Mouse (Mus musculus): ENCODE measurements around the gene Bcar1. TPM values are rescaled to one million over a fixed set of nuclear protein-coding genes. Genes with fewer than 3 reads are reported as not detected.
A peak's percentile ranks its signal among the peaks of the same experiment; 100 is the strongest.

Bcar1 gene
- polyA plus RNA-seq, 1 experiment from 2014 or later: 46.6 TPM

DNA sequence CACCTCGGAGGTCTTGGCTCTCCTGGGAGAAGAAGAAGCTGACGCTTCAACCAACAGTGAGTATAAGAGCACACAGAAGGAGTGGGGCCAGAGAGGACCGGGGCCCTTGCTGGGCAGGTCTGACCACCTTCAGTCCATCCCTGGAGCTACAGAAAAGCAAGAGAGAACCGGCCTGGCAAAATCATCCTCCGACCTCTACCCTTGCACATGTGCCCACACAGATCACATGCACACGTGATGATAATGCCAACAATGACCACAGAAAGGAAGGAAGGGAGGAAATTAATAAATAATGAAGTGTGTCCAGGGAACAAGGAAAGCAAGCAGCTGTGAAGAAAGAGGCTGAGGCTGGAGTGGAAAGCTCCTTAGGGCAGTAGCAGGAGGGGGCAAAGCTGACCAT lies 4.7 kb downstream of the Bcar1 start:
- no peak overlapping the region for H3K27ac ChIP-seq (ENCODE audit: low read depth, low read length)
- H3K9me3 ChIP-seq (replicated peaks; ENCODE audit: control insufficient read depth, low read length): no peaks in the 10 kb centered on the region
- 70% methylated on average over 6 of the region's 6 CpGs for WGBS (ENCODE audit: insufficient replicate concordance)
- H3K27me3 ChIP-seq (ENCODE audit: control insufficient read depth, insufficient read depth, low read length): no peaks in the 10 kb centered on the region
- no peak for ATAC-seq (replicated peaks; ENCODE audit: insufficient number of reproducible peaks, low FRiP score, low TSS enrichment)
- H3K9ac ChIP-seq (ENCODE audit: low read depth, low read length): no peak overlapping the region
- no peak overlapping the region for H3K4me3 ChIP-seq (ENCODE audit: low read depth, low read length)
- H3K4me2 ChIP-seq: no peak overlapping the region
- H3K36me3 ChIP-seq (ENCODE audit: control insufficient read depth, insufficient read depth, low read length): no peaks in the 10 kb centered on the region
- peaks cover 80% of the 10 kb centered on the region for H3K4me1 ChIP-seq (ENCODE audit: control insufficient read depth, insufficient read depth, low read length)

DNA sequence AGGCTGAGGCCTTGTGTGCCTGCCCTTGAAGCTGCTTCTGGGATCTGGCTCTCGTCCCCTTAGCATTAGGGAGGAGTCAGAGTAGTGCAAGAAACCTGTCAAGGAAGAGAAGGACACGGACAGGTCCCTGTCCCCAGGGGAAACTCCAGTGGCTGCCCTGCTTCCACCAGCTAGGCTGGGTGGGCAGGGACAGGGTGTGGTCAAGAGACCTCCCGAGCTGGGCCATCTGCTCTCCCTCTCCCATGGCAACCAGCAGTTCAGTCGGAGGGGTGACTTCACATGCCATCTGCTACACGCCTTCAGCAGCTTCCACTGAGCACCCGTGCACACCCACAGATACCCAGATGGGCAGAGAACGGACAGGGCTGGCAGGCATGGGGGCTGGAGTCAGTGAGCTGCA lies 7.3 kb downstream of the Bcar1 start:
- 35% methylated on average over 7 of the region's 7 CpGs for WGBS (ENCODE audit: insufficient replicate concordance)
- Histone ChIP-seq H3K4me2 (no peak overlapping the region), H3K9me3 (replicated peaks; ENCODE audit: control insufficient read depth, low read length) (no peaks in the 10 kb centered on the region), H3K4me3 (ENCODE audit: low read depth, low read length) (no peak overlapping the region), H3K36me3 (ENCODE audit: control insufficient read depth, insufficient read depth, low read length) (no peaks in the 10 kb centered on the region), H3K27me3 (ENCODE audit: control insufficient read depth, insufficient read depth, low read length) (no peaks in the 10 kb centered on the region), H3K4me1 (ENCODE audit: control insufficient read depth, insufficient read depth, low read length) (peaks cover 82% of the 10 kb centered on the region), H3K27ac (ENCODE audit: low read depth, low read length) (peak overlapping the region; percentile 95), H3K9ac (ENCODE audit: low read depth, low read length) (peak overlapping the region; percentile 39; the same call in 1 of the 2 replicates)
- ATAC-seq (replicated peaks; ENCODE audit: insufficient number of reproducible peaks, low FRiP score, low TSS enrichment): no peak

DNA sequence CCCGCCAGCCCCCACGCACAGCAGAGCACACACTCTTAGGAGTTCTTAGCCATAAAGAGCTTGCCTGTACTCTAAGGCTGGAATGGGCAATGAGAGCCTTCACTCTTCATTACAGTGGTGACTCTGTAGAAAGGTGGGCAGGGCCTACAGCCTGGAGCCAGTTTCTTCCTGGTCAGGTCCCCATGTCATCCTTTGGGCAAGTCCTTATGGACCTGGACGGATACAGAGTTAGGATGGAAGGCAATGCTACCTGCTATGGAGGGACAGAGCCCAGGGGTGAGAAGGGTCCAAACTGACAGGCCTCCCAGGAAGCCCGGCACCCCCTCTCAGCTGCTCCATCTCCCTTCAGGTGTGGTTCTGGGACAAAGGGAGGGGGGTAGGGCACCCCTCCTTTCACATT lies 7.8 kb downstream of the Bcar1 start:
- ATAC-seq (replicated peaks; ENCODE audit: insufficient number of reproducible peaks, low FRiP score, low TSS enrichment): no peak
- Histone ChIP-seq H3K9ac (ENCODE audit: low read depth, low read length) (peak overlapping the region; percentile 39; the same call in 1 of the 2 replicates), H3K4me3 (ENCODE audit: low read depth, low read length) (no peak overlapping the region), H3K36me3 (ENCODE audit: control insufficient read depth, insufficient read depth, low read length) (no peaks in the 10 kb centered on the region), H3K4me2 (peak overlapping the region; percentile 96), H3K4me1 (ENCODE audit: control insufficient read depth, insufficient read depth, low read length) (peaks cover 82% of the 10 kb centered on the region), H3K27me3 (ENCODE audit: control insufficient read depth, insufficient read depth, low read length) (no peaks in the 10 kb centered on the region), H3K27ac (ENCODE audit: low read depth, low read length) (peak overlapping the region; percentile 95), H3K9me3 (replicated peaks; ENCODE audit: control insufficient read depth, low read length) (no peaks in the 10 kb centered on the region)
- 66% methylated on average over 4 of the region's 4 CpGs for WGBS (ENCODE audit: insufficient replicate concordance)

DNA sequence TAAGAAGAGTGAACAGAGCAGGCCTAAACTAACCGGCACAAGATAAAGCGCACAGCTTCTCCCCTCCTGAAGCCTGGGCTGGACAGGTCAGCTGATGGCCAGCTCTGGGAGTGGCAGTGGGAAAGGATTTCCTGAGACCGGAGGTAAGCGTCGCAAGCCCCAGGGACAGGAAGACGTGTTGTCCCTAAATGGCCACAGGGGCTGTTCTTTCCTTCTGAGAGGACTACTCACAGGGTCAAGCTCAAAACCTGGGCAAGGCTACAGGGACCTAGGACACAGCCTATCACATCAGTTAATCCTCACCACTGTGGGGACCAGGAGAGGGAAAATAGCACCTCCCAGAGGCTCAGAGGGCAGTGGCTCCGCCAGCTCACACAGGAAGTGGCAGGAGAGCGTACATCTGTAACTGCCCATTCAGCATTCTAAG lies 8.3 kb downstream of the Bcar1 start:
- 28% methylated on average over 8 of the region's 8 CpGs for WGBS (ENCODE audit: insufficient replicate concordance)
- Histone ChIP-seq H3K4me1 (ENCODE audit: control insufficient read depth, insufficient read depth, low read length) (peaks cover 82% of the 10 kb centered on the region), H3K27ac (ENCODE audit: low read depth, low read length) (peak overlapping the region; percentile 95), H3K4me2 (peak overlapping the region; percentile 96), H3K4me3 (ENCODE audit: low read depth, low read length) (no peak overlapping the region), H3K9me3 (replicated peaks; ENCODE audit: control insufficient read depth, low read length) (no peaks in the 10 kb centered on the region), H3K9ac (ENCODE audit: low read depth, low read length) (peak overlapping the region; percentile 29; the same call in 1 of the 2 replicates), H3K27me3 (ENCODE audit: control insufficient read depth, insufficient read depth, low read length) (no peaks in the 10 kb centered on the region), H3K36me3 (ENCODE audit: control insufficient read depth, insufficient read depth, low read length) (no peaks in the 10 kb centered on the region)
- ATAC-seq (replicated peaks; ENCODE audit: insufficient number of reproducible peaks, low FRiP score, low TSS enrichment): no peak

DNA sequence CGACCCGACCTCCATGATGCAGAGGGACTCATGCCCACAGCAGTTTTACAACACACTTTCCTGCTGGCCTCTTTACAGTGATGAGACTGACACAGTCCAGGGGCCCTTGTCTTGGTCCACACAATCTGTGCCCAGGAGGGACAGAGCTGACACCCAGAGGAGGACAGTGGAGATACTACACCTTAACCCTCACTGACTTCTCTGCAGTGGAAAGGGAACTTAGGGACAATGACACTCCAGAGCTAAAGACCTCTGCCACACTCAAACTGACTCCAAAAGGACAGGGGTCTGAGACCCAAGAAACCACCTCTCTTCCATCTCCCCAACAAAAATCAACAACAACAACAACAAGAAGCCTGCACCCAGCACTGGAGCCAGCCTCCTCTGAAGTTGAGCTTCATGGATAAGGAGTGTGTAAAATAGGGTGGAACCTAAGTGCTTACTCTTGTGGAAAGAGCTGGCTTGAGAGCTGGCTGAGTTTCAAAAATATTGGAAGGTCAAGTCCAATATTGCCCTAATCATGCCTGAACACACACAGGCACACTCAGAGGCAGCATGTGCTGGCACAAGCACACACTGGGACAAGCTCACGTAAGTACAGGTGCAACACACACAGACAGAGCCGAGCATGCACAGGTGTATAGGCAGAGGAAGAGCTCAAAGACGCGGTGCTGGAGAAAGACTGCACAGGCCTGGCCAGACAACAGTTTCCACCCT lies 9.2 kb downstream of the Bcar1 start:
- no peak overlapping the region for H3K4me3 ChIP-seq (ENCODE audit: low read depth, low read length)
- H3K36me3 ChIP-seq (ENCODE audit: control insufficient read depth, insufficient read depth, low read length): no peaks in the 10 kb centered on the region
- H3K9ac ChIP-seq (ENCODE audit: low read depth, low read length): 0 out of 2 replicates have a peak overlapping the region, but pooled peaks have one; percentile 44
- peak overlapping the region; percentile 95 for H3K27ac ChIP-seq (ENCODE audit: low read depth, low read length)
- H3K9me3 ChIP-seq (replicated peaks; ENCODE audit: control insufficient read depth, low read length): no peaks in the 10 kb centered on the region
- ATAC-seq (replicated peaks; ENCODE audit: insufficient number of reproducible peaks, low FRiP score, low TSS enrichment): no peak
- peak overlapping the region; percentile 96 for H3K4me2 ChIP-seq
- WGBS (ENCODE audit: insufficient replicate concordance): 46% methylated on average over 6 of the region's 6 CpGs
- peaks cover 82% of the 10 kb centered on the region for H3K4me1 ChIP-seq (ENCODE audit: control insufficient read depth, insufficient read depth, low read length)
- H3K27me3 ChIP-seq (ENCODE audit: control insufficient read depth, insufficient read depth, low read length): no peaks in the 10 kb centered on the region

DNA sequence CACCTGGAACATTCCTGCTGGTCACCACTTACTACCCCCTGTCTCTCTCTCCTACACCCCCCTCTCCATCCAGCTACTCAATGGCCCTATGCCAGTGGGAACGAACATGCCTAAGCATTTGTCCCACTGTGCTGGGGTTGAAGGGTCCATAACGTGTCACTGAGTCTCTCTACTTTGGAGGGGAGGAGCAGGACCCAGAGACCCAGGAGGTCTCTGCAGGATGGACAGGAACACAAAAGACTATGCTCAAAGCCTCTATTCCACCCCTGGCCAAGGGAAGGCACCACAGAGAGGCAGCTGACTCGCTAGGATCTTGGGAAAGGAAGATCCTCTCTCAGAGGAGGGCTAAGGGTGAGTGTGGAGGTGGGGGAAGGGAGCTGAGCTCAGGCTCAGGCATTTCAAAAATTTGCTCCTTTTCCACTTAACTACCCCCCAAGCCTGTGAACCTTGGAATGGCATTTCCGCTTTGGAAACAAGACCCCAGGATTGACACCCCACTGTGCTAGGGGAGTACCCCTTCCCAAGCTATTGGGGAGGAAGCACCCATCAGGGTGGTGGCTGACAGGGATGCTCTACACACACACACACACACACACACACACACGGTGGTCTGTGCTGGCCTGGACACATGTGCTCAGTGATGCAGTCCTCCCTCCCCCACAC lies 9.9 kb downstream of the Bcar1 start:
- Histone ChIP-seq H3K27me3 (ENCODE audit: control insufficient read depth, insufficient read depth, low read length) (no peaks in the 10 kb centered on the region), H3K4me2 (peak overlapping the region; percentile 96), H3K4me3 (ENCODE audit: low read depth, low read length) (no peak overlapping the region), H3K27ac (ENCODE audit: low read depth, low read length) (peak overlapping the region; percentile 95), H3K4me1 (ENCODE audit: control insufficient read depth, insufficient read depth, low read length) (peaks cover 82% of the 10 kb centered on the region), H3K36me3 (ENCODE audit: control insufficient read depth, insufficient read depth, low read length) (no peaks in the 10 kb centered on the region), H3K9ac (ENCODE audit: low read depth, low read length) (peak overlapping the region; percentile 44; the same call in 1 of the 2 replicates), H3K9me3 (replicated peaks; ENCODE audit: control insufficient read depth, low read length) (no peaks in the 10 kb centered on the region)
- 9% methylated on average over 5 of the region's 5 CpGs for WGBS (ENCODE audit: insufficient replicate concordance)
- ATAC-seq (replicated peaks; ENCODE audit: insufficient number of reproducible peaks, low FRiP score, low TSS enrichment): no peak

DNA sequence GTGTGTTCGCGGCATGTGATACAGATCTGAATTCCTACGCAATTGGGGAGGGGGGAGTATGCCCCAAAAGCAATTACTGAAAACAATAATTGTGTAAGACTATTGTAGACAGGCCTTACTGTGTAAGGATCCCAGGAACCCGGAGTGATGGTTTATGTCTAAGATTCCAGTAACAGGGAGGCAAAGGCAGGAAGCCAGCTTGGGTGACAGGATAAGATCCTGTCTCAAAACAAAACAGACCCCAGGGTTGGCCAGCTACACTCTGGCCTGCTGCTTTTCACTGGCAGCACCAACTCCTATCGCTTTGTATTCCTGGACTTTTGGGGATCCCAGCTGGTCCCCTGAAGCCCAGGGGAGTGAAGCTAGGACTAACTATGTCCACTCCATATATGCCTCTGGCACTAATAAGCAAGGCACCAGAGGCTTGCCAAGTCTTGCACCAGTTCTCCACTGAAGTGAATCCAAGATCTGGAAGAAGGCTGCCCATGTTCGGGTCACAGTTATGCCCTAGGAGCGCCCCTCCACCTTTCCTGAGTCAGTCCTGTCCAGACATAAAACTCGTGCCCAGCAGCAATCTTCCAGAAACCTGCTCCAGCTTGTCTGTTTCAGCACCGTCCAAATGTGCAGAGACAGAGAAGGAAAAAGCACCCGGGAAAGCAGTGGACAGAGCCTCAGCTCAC lies 11.1 kb downstream of the Bcar1 start:
- 25% methylated on average over 10 of the region's 10 CpGs for WGBS (ENCODE audit: insufficient replicate concordance)
- H3K27ac ChIP-seq (ENCODE audit: low read depth, low read length): peak overlapping the region; percentile 95
- no peaks in the 10 kb centered on the region for H3K9me3 ChIP-seq (replicated peaks; ENCODE audit: control insufficient read depth, low read length)
- peak overlapping the region; percentile 93 for H3K9ac ChIP-seq (ENCODE audit: low read depth, low read length)
- H3K36me3 ChIP-seq (ENCODE audit: control insufficient read depth, insufficient read depth, low read length): no peaks in the 10 kb centered on the region; the same call in 1 of the 2 replicates
- H3K27me3 ChIP-seq (ENCODE audit: control insufficient read depth, insufficient read depth, low read length): no peaks in the 10 kb centered on the region
- peak overlapping the region; percentile 96 for H3K4me2 ChIP-seq
- H3K4me1 ChIP-seq (ENCODE audit: control insufficient read depth, insufficient read depth, low read length): peaks cover 89% of the 10 kb centered on the region
- peak overlapping the region; percentile 95 for H3K4me3 ChIP-seq (ENCODE audit: low read depth, low read length)
- no peak for ATAC-seq (replicated peaks; ENCODE audit: insufficient number of reproducible peaks, low FRiP score, low TSS enrichment)

DNA sequence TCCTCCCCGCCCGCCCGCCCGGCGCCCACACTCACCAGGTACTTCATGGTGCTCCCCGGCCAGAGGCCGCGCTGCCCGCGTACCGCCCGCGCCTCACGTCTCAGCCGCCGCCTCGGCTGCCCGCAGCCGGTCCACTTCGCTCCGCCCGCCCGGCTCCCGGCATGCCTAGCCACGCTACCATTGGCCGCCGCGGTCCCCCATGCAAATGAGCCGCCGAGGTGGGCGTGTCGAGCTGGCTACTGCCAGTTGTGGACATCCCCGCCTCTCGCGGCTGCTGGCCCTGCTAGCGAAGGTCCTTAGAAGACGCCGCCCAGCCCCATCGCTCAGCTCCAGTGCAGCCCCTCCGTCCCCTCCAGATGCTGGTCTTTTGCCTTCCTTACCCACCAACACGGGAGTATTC lies 11.6 kb downstream of the Bcar1 start:
- ATAC-seq (replicated peaks; ENCODE audit: insufficient number of reproducible peaks, low FRiP score, low TSS enrichment): peak; percentile 88
- H3K27me3 ChIP-seq (ENCODE audit: control insufficient read depth, insufficient read depth, low read length): no peaks in the 10 kb centered on the region
- peak overlapping the region; percentile 95 for H3K27ac ChIP-seq (ENCODE audit: low read depth, low read length)
- H3K36me3 ChIP-seq (ENCODE audit: control insufficient read depth, insufficient read depth, low read length): no peaks in the 10 kb centered on the region; the same call in 1 of the 2 replicates
- peak overlapping the region; percentile 93 for H3K9ac ChIP-seq (ENCODE audit: low read depth, low read length)
- under 1% methylated on average over 33 of the region's 41 CpGs for WGBS (ENCODE audit: insufficient replicate concordance)
- H3K4me2 ChIP-seq: peak overlapping the region; percentile 96
- H3K4me1 ChIP-seq (ENCODE audit: control insufficient read depth, insufficient read depth, low read length): peaks cover 92% of the 10 kb centered on the region
- no peaks in the 10 kb centered on the region for H3K9me3 ChIP-seq (replicated peaks; ENCODE audit: control insufficient read depth, low read length)
- peak overlapping the region; percentile 95 for H3K4me3 ChIP-seq (ENCODE audit: low read depth, low read length)

All from heart, embryonic 11.5 days (tissue).